Mouse (Mus musculus): ENCODE data around the gene Olfr1392.

- no peak; the same call in 1 of the 2 replicates for TF ChIP-seq POLR2A (IDR thresholded peaks at IDR 0.05; ENCODE audit: borderline replicate concordance, extremely low read depth, low read depth, low read length)
- TF ChIP-seq CTCF (IDR thresholded peaks at IDR 0.05; ENCODE audit: insufficient read depth, low read length) = no peak
These were observed 39.9 kb upstream of the Olfr1392 start for GRCm38 (mm10) chr11:49245176-49245575.
